Mouse (Mus musculus): ENCODE measurements around the gene Opalin.

The Opalin gene

DNA sequence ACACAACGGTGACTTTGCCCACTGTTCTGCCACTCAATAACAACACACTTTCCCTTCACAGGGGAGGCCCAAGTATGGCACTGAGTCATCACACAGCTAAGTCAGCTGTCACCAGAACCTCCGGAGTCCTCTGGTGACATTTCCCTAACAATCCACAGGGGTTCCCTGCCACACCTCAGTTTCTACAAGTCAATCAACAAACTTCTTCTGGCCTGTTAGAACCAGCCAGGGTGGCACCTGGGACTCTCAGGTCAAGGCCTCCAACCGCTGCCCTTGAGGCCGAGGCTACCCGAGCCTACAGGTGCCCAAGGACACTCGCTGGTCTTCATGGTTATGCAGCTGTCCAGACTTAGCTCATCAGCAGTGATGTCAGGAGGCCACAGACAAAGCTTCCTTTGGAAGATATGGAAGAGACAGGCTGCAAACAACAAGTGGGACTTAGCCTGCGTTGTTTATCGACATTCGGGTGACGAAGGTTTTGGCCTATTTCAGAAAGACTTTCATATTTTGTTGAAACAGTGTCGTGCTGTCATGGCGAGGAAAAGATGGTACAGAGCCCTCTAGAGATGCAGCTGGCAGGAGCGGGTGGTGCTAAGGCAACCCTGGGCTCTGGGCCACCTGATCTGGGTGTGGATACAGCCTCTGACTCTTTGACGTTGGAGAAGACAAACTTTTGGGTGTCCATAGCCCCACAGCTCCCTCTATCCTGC lies 3.0 kb downstream of the Opalin start:
- DNase-seq (ENCODE audit: low read depth): no peak

DNA sequence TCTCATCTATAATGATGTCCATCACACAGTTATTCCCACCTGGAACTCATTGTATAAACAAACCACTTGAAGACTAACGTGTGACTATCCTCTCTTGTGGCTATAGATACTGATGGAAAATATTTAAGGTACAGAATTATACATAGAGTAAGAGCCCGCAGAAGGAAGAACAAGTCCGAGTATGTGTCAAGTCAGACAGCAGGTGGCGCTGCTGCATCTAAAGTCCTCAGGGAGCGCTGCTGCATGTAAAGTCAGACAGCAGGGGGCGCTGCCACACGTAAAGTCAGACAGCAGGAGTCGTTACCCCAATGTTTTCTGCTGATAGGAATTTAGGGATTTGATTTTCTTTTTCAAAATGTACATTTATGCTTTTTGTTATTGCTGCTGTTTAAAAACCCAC lies 5.4 kb downstream of the Opalin start:
- DNase-seq (ENCODE audit: low read depth): peak; percentile 95

DNA sequence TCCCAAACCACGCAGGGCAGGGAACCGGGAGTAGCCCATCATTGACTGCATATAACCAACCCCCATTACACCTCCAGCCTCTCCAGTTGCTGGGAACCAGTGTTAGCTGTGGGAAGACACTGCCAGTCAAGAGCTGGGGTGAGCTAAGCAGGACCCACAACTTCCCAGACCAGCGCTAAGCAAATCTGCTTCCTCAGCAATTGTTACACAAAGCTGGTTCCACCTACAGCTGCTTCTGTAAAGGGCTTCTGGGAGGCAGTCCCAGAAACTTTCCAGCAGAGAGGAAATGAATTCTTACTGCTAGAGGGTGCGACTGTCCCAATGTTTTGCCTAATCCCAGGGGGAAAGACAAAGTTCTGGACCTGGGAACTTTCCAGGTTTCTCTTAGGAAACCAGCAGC lies 22.2 kb downstream of the Opalin start:
- DNase-seq (ENCODE audit: low read depth): no peak

DNA sequence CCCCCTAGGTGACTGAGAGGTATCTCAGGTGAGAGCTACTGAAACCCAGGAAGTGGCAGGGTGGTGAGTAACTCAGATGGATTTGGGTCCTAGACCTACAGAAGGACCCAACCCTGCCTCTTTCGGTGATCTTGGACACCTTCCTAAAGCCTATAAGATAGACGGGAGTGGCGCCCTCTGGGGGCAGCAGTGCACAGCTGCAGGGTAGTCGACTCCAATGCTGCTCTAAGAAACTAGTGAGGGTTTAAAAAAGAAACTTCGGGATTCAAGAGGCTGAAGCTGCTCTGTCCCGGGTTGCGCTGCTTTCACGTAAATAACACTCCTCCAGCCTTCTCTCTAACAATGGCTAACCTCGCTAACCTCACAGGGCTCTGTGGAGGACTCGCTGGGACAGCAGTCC lies 23.4 kb downstream of the Opalin start:
- DNase-seq (ENCODE audit: low read depth): peak; percentile 82

DNA sequence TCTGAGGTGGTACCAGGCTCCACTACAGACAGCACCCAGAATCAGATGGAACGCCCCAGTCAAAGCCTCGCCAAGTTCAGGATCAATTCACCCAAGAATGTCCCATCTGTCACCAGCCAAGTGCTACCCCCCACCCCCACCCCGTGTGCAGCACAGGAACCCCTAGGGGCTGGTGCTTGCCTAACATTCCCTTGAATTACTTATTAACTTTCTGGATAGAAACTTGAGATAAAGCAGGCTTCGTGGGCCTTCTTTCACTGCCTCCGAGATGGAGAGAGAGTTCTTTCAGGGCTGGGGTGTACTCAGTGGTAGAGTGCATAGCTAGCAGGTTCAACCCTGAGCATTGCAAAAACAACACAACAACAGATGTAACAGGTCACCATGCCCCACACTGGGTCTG lies 24.7 kb downstream of the Opalin start:
- DNase-seq (ENCODE audit: low read depth): no peak

DNA sequence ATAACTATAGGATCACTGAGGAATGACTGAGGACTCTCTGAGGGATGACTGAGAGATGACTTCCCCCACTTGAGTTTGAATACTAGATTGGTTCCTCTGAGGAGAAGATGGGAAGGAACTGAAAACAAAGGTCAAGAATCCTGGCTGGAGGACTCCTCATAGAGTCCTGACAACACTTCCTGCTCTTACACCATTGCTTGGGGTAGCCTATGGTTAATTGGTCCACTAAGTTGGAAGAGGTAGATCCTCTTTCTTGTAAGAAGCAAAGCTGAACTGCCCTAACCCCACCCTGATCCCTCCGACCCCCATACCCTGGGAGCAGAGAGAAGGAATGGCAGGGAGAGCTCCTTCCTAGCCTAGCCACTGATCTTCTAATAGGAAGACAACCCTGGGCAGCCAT lies 25.2 kb downstream of the Opalin start:
- no peak for DNase-seq (ENCODE audit: low read depth)

DNA sequence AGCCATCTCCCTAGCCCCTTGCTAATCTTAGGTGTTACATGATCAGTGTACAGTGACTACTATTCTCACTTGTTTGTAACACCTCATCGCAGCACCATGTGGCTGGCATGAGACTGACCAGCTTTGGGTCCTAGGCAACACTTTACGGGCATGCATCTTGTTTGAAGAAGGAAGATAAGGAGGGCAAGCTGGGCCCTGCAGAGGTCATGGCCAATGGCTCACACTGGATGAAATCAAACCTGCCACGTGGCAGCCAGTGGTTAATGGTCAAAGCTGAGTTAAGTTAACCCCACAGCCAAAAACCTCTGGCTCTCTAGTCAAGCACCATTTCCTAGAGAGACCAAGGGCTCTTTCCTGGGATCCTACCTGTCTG lies 28.7 kb downstream of the Opalin start:
- DNase-seq (ENCODE audit: low read depth): no peak

DNA sequence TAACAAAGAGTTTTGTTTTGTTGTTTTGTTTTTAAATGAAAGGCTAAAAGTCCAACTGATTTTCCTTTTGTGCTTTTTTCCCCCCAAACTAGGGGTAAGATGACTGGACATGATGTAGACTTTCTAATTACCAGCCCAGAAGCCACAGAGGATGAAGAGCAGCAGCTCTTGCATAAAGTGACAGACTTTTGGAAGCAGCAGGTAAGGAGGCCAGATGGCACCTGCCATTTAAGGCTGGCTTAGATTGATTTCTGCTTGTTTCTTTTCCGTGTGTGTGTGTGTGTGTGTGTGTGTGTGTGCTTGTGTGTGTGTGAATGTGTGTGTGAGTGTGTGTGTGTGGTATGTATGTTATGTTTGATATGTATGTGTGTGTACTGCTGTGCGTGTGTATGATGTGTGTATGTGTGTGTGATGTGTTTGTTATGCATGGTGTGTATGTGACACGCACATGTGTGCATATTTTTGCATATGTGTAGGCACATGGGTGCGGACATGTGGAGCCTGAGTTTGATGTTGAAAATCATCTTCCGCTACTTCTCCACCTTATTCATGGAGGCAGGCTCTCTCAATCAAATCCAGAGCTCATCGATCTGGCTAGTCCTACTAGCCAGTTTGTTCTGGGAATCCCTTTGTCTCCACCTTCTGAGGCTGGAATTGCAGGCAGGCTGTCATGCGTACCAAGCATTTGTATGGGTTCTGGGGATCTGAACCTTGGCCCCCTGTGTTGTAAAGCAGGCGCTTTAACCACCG lies 29.3 kb downstream of the Opalin start:
- DNase-seq (ENCODE audit: low read depth): no peak

DNA sequence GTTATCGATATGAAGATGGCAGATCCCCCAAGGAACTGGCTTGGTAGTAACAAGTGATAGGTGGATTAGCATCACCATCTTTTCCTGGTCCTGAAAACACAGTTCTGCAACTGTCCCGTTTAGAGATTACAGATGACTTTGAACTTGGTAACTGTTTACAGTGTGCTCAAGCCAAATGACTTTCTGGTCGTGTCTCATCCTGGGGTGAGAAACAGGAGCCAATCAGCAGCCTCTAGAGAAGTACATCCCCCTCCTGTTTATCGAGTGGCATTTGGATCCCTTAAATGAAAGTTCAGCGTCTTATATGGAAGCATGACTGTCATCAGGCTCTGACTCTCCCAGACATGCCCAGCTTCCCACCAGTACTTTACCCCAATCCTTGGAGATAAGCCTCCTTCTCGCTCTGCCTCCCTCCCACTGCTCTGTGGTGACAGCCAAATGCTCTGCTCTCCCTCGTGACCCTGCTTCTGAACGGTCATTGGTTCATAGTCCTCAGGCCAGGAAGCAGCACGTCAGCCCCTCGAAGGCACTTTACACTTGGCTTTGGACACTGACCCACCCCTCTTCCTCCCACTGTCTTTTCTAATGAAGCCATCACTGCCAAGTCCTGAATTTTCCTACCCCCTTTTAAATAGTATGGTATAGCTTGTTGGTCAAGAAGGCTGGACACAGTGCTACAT lies 31.7 kb downstream of the Opalin start:
- DNase-seq (ENCODE audit: low read depth): no peak

DNA sequence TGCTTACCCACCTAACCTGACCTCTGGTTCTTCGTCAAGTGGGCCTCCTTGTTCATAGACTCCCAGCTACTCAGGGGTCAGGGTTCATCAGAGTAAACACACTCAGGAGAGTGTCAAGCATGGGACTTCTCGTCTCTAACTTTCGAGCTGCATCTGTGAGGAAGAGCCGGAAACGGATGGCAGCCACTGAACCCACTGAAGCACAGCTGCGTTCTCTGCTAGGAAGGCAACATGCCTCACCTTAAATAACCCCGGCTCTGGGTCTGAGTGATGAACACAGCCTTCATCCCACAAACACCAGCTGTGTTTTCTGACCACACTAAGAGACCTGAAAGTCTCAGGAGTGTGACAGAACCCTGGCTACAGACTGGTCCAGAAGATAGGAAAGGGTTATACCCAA lies 37.8 kb downstream of the Opalin start:
- peak; percentile 49 for DNase-seq (ENCODE audit: low read depth)

DNA sequence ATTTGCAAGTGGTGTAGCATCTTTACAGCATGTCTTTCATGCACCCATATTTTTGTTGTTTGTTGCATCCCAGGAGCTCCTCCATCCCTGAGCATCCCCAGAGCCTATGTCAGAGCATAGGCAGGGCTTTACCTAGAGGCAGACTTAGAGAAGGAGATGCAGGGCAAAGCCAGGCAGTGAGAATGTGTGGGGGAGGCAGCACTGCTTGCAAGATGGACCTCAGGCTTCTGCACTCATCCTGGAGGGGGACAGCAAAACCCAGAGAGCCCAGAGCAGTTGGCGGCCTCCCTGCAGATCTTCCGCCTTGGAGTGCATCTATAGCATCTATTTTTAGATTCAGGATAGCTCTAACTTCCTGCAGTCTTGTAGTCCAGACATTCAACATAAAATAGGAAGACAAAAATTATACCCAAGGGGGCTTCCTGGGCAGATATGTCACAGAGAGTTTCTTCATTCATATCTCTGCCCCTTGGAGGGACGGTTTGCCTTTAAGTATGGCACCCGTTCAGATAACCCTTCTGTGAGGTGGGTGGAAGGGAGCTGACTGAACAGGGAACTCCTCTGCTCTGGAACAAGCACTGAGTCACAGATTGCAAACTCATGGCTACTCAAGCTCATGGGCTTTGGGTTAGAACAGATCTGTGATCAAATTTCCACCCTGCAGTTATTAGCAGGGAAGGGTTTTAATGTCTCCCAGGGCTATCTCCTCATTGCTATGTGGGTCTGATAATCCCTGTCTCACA lies 40.9 kb downstream of the Opalin start:
- DNase-seq (ENCODE audit: low read depth): peak; percentile 36

DNA sequence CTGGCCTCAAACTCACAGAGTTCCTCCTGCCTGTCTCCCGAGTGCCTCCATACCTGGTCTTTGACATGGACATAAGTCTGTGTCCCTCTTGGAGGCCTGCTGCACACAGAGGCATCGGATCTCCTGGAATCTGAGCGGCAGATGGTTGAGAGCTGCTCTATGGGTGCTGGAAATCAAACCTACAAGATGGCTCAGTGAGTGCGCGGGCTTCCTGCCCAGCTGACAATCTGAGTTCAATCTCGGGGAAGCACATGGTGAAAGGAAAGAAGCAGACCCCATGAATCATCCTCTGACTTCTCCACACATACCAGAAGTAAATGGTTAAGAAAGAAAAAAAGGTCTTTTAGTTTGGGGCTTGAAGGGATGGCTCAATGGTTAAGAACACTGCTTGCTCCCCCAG lies 45.0 kb downstream of the Opalin start:
- DNase-seq (ENCODE audit: low read depth): peak; percentile 96

DNA sequence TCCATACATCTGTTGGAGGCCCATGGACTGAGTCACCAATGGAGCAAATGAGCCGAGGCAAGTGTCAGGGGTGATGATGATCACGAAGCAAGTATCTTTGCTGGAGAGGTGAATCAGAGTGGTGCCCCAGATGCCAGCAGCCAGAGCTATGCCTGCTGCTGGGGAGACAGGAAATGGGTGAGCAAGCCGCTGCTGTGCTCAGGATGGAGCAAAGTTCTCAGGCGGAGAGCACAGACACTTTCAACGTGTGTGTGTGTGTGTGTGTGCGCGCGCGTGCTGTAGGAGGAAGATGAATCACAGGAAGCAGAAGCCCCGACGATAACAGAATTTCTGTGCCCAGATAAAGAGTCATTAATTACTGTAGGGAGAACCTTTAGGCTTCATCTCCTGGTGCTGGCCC lies 45.9 kb downstream of the Opalin start:
- peak; percentile 99 for DNase-seq (ENCODE audit: low read depth)

DNA sequence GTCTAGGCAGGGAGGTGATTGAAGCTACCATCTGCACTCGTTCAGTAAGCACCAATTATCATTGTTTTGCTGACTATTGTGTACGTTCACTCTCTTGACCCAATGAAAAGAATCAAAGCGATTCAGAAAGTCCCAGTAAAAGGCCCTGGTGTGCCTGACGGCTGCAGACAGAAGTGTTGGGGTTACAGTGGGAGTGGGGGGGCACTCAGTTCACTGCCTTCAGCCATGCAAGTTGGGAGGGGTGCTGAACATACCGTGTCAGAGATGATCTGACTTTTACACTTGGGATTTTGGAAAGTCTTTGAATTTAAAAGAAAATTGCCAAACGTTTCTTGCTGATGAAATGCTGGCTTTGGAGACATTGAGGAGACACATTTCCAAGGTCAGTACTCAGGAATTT lies 46.8 kb downstream of the Opalin start:
- DNase-seq (ENCODE audit: low read depth): no peak

DNA sequence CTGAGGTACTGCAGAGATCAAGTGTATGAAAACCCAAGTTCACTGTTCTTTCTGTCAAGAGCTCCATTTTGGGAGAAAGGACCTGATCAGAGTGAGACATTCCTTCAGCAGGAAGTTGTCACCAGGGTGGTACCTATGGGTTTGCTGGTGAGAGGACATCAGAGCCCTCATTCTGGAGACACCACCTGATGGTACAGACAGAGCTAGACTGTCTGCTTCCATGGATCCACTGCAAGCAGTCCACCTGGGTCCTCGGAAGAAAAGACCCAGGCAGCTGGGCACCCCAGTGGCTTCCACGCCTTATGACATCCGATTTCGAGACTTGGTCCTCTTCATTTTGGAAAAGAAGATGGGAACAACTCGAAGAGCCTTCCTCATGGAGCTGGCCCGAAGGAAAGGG lies 47.7 kb downstream of the Opalin start, which contains the start of gene Dntt:
TSS of gene Dntt (plus strand) at position 57 of the 400 bp plus-strand sequence.
- no peak for DNase-seq (ENCODE audit: low read depth)

DNA sequence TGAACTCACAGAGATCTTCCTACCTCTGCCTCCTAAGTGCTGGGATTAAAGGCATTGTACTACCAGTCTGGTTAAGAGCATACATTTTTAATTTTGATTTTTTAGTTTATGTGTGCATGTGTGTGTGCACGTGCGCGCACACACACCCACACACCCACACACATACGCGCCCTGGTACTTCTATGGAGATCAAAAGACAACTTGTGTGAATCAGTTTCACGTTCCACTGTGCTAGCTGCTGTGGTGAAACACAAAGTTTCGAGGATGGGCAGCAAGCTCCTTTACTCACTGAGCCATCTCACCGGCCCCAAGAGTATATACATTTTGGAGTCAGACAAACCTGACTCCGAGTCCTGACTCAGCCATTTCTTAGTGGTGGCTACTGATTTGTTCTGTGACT lies 49.3 kb downstream of the Opalin start:
- DNase-seq (ENCODE audit: low read depth): no peak

DNA sequence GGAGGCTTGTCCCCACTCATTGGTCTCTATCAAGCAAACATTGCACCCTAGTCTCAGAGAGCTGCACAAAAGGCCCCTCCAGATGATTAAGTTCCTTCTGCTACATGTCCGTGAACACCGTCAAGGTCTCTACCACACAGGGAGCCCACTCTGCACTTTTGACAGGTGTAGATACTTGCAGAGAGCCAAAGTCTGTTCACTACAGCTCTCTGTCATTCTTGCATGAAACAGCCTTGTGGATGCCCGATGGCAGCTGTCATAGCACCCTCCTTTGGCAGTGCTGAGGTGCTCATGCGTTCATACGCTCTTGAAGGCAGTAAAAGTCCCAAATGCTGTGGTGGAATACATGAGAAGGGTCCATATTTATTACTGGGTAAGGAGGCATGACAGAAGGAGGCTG lies 49.9 kb downstream of the Opalin start:
- no peak for DNase-seq (ENCODE audit: low read depth)

DNA sequence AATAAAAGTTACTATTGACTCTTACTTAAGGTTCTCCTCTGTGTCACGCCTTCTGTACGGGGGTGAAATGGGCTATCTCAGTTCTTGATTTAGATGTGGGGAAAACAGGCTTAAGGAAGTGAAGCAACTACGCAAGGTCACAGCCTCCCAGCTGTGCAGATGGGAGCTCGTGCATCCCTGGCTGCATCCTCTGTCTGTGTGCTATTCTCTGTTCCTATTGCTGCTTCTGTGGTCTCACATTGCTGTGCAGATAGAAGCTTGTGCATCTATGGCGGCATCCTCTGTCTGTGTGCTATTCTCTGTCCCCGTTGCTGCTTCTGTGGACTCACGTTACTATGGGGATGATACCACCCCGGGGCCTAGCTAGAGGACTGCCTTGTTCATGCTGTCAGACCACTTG lies 50.4 kb downstream of the Opalin start:
- peak; percentile 65 for DNase-seq (ENCODE audit: low read depth)

DNA sequence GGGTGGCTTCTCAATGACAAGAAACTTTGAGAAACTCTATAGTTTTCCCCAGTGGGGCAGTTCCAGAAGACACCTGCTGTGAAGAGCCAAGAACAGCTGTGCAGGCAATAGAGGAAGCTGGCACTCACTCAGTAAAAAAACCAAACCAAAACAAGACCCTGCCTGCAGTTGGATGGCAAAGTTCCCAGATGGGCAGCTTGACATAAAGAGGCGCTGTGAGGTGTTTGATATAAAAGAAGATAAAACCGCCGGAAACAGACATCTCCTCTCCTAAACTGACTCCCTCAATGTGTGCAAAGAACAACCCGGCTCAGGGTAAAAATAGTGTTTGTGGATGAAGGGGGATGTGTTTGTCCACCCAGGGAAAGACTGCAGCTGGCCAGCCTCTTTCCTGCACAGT lies 54.7 kb downstream of the Opalin start:
- peak; percentile 95 for DNase-seq (ENCODE audit: low read depth)

DNA sequence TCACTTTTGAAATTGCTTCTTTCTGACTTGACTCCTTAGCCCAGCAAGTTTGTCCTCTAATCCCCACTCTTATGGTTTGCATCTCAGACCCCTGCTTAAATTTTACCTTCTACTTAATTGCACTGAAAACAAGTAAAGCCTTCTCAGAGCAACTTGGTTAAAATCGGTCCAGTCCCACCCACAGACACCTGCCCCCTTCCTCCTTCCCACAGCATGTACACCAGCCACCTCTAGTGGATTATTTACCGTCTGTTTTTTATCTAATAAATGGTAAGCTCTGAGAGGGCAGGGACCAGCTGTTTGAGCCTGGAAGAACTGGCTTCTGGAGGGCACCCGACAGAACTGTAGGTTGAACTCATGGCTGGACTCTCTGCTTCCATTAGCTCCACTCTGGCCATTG lies 56.4 kb downstream of the Opalin start:
- no peak for DNase-seq (ENCODE audit: low read depth)

DNA sequence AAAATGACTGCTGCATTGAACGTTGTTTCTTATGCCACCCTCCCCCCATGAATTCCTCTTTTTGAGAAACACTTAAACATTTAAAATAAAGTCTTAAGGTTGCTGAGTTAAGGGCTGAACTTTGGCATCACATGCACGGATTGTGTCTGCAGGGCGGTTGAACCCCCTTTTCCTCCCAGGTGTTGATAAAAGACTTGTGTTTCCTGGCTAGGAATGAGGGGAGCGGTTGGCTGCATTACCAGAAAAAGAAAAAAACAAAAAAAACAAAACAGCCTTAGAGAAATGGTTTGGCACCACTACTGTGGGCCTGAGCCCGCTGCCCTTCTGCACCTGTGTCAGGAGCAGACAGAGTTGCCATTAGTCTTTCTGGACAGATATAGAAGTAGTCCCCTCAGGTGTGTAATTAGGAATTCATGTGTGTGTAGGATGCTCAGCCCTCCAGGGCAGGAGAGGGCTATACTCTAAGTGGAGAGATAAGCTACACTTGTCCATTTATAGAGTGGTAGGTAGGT lies 57.7 kb downstream of the Opalin start:
- DNase-seq (ENCODE audit: low read depth): no peak
